Mouse (Mus musculus) A20 (cell line): ENCODE measurements at regions not wholly inside any gene's neighbourhood (a gene's known extent, or its start where the extent isn't known, plus 50 kb on each side); places are given as distances from the start of the nearest gene placed in this dataset.

Experiments used
- DNase-seq: peaks from one replicate; pipeline ENCODE4 v3.0.0-alpha.2; 2011; ENCODE audit warnings: low read depth, low spot score

DNA sequence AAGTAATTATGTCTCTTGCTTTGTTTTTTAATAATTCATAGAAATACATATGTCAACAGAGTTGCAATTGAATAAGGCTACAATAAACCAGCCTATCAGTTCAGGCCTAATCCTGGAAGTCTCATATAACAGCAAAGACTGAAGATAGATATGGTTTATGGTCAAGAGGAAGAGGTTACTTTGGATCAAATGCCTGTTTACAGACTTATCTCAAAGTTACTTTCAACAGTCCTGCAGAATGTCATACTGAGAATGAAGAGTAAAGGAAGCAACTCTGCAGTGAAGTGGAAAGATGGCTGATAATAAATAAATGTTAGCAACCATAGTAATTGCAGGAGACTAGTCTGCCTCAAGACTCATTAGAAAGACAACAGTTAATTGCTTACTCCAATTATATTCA, 684.8 kb upstream of the Vstm2a start:
- no peak for DNase-seq

DNA sequence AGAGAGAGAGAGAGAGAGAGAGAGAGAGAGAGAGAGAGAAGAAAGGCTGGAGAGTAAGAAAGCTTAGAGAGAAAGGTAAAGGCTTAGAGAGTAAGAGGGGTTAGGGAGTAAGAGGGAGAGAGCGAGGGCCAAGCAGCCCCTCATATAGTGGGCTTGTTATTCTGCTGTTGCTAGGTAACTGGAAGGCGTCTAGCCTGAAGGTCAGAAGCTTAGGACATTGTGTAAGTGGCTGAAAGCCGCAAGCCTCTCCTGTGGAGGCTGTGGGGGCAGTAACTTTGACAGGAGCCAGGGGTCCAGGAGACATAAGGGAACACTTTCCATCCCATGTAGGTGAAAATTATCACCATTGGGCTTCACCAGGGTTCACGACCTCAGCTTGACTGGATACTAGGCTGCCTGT, 637.6 kb upstream of the Vstm2a start:
- DNase-seq, result no peak

DNA sequence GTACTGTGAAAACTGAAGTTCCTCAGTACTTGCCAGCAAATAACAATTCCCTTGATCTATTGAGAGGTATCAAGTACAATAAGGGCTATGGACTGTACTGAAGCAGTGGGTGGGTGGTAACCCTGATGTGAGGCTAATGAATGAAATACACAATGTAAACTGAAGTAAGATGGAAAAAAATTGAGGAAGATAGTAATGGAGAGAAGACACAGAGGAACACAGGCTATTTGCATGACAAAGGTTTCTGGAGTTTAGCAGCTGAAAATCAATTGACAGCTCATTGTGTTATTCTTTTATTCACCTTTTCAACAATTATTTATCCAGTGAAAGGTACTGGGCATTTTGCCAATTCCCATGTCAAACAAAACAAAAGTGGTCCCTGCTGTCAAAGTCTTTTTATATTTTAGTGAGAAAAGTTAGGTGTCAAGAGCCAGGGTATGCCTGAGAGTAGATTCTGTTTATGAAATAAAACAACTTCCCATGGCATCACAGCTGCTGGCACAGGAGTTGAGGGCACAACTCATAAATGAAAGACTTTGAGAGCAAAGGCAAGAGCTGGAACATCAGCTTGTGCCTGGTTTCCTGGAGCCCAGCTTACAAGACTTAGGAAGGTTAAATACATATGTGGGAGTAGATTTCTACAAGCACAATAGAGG, 608.4 kb upstream of the Vstm2a start:
- no peak for DNase-seq

DNA sequence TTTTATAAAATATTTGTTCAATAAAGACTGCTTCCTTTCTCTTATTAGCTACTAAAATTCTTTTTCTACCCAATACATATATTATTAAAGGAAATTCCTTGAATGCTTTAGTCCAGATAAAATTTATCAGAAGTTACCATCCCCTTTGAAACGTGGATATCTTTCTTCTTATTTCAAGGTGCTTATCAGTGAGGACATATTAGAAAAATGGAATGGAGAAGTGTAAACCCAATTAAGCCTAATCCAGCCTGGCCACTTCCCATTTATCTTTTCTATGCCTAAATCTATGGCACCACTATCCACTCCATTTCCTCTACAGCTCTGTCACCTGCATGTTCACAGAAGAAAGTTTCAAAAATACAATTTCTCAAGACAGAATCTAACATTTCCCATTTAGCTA, 568.5 kb upstream of the Vstm2a start:
- no peak for DNase-seq

DNA sequence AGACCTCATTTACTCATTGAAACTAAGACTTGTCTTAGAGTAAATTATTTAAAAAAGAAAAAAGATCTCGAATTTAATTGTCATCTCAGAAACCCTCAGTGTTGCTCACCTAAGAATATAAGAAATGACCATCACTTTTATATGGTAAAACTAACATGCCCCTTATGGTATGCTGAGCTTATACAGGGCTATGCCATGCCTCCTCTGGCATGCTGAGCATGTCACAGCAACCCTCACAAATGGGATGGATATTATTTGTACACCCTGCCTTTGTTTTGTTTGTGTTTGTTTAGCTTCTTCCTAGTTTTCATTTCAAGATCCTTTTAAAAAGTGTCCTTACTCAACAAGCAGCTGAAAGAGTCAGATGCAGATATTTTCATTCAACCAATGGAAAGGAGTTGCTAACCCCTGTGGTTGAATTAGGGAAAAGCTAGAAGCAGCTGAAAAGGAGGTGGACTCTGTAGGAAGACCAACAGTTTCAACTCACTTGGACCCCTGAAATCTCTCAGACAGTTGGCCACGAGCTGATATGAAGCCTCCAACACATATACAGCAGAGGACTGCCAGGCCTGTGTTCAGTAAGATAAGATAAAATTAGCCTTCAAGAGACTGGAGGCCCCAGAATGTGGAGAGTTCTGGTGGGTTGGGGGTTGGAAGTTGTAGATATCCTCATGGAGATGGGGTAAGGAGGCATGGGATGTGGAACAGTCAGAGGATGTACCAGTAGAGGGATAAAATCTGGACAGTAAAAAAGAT, 559.3 kb upstream of the Vstm2a start:
- no peak for DNase-seq

GRCm38 (mm10) chr11:15715987-15716386, 541.5 kb upstream of the Vstm2a start:
- no peak for DNase-seq

DNA sequence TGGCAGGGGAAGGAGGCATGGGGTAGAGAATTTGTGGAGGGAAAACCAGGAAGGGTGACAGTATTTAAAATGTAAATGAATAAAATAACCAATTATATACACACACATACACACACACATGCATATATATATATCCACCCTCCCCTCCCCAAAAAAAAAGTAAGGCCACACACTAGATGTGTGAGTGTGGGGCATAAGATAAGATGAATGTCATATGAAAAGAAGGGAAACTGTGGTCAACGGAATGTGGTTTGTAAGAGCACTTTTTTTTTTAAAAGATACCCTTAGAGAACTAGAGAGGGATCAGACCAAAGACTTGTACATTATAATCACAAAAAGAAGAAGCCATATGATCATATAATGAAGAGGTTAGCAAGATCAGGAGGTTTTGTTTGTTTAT, 540.0 kb upstream of the Vstm2a start:
- DNase-seq, result no peak

DNA sequence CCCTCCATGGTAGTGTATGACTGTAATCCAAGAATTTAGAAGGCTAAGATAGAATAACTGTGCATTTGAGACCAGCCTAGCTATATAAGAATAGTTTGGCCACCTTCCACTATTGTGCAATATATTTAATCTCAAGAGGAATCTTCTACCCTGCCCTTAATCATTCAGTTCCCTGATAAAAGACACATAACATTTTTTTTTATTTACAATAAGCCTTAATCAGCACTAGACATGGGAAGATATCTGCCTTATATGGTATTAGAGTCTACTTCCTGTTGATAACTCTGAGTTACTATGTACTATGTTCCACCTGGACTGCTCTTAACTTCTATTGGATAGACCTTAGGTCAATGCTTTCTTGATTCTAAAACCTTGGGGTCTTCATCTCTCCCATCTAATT, 519.9 kb upstream of the Vstm2a start:
- no peak for DNase-seq

- DNase-seq, result no peak
These were observed 501.5 kb upstream of the Vstm2a start for GRCm38 (mm10) chr11:15756006-15756405.

- peak; percentile 4 for DNase-seq
These were observed 487.6 kb upstream of the Vstm2a start for GRCm38 (mm10) chr11:15769651-15770617.
